Mouse (Mus musculus): ENCODE results near the gene Ywhaq. TPM values are rescaled to one million over a fixed set of nuclear protein-coding genes. Genes with fewer than 3 reads are reported as not detected.

The Ywhaq gene
- polyA plus RNA-seq, 1 experiment from 2014 or later, result 763 TPM

GRCm38 (mm10) chr12:21426065-21426940 is 8.9 kb upstream of the Ywhaq start:
- Histone ChIP-seq H3K27ac (ENCODE audit: low read length) (peak overlapping the region; percentile 83), H3K9ac (replicated peaks; ENCODE audit: low read depth, low read length) (no peak overlapping the region), H3K4me2 (replicated peaks; ENCODE audit: low read depth, low read length) (peak overlapping the region; percentile 40), H3K27me3 (ENCODE audit: control insufficient read depth, insufficient read depth, low read length) (no peaks in the 10 kb centered on the region), H3K9me3 (ENCODE audit: control insufficient read depth, low read depth, low read length) (no peaks in the 10 kb centered on the region), H3K4me1 (ENCODE audit: control insufficient read depth, insufficient read depth, low read length) (peaks cover 7% of the 10 kb centered on the region), H3K4me3 (ENCODE audit: low read depth, low read length) (peak overlapping the region; percentile 22; the same call in 1 of the 2 replicates), H3K36me3 (ENCODE audit: control insufficient read depth, insufficient read depth, low read length) (no peaks in the 10 kb centered on the region)
- WGBS, result 11% methylated on average over 16 of the region's 16 CpGs
- peak; percentile 76; the same call in 1 of the 2 replicates for ATAC-seq (ENCODE audit: insufficient number of reproducible peaks, insufficient read depth, low FRiP score, low read depth)

- H3K27ac ChIP-seq (ENCODE audit: low read length), result no peak overlapping the region
- H3K9ac ChIP-seq (replicated peaks; ENCODE audit: low read depth, low read length), result no peak overlapping the region
- H3K27me3 ChIP-seq (ENCODE audit: control insufficient read depth, insufficient read depth, low read length), result no peaks in the 10 kb centered on the region
- ATAC-seq (ENCODE audit: insufficient number of reproducible peaks, insufficient read depth, low FRiP score, low read depth), result no peak
- no peak overlapping the region for H3K4me2 ChIP-seq (replicated peaks; ENCODE audit: low read depth, low read length)
- no peaks in the 10 kb centered on the region for H3K9me3 ChIP-seq (ENCODE audit: control insufficient read depth, low read depth, low read length)
- H3K36me3 ChIP-seq (ENCODE audit: control insufficient read depth, insufficient read depth, low read length), result no peaks in the 10 kb centered on the region
- H3K4me1 ChIP-seq (ENCODE audit: control insufficient read depth, insufficient read depth, low read length), result peaks cover 7% of the 10 kb centered on the region
- 56% methylated on average over 7 of the region's 7 CpGs for WGBS
- no peak overlapping the region for H3K4me3 ChIP-seq (ENCODE audit: low read depth, low read length)
Observed at GRCm38 (mm10) chr12:21424683-21425082, 7.2 kb upstream of the Ywhaq start.

- Histone ChIP-seq H3K4me1 (ENCODE audit: control insufficient read depth, insufficient read depth, low read length) (peaks cover 16% of the 10 kb centered on the region; the same call in 1 of the 2 replicates), H3K27me3 (ENCODE audit: control insufficient read depth, insufficient read depth, low read length) (no peaks in the 10 kb centered on the region), H3K36me3 (ENCODE audit: control insufficient read depth, insufficient read depth, low read length) (peaks cover 12% of the 10 kb centered on the region; the same call in 1 of the 2 replicates), H3K4me2 (replicated peaks; ENCODE audit: low read depth, low read length) (peak overlapping the region; percentile 74), H3K27ac (ENCODE audit: low read length) (no peak overlapping the region), H3K9me3 (ENCODE audit: control insufficient read depth, low read depth, low read length) (no peaks in the 10 kb centered on the region), H3K9ac (replicated peaks; ENCODE audit: low read depth, low read length) (no peak overlapping the region), H3K4me3 (ENCODE audit: low read depth, low read length) (peak overlapping the region; percentile 85)
- WGBS, result 49% methylated on average over 10 of the region's 11 CpGs
- no peak for ATAC-seq (ENCODE audit: insufficient number of reproducible peaks, insufficient read depth, low FRiP score, low read depth)
Observed at GRCm38 (mm10) chr12:21418621-21419131, 1.2 kb upstream of the Ywhaq start.

- peaks cover 12% of the 10 kb centered on the region; the same call in 1 of the 2 replicates for H3K36me3 ChIP-seq (ENCODE audit: control insufficient read depth, insufficient read depth, low read length)
- no peaks in the 10 kb centered on the region for H3K9me3 ChIP-seq (ENCODE audit: control insufficient read depth, low read depth, low read length)
- peak overlapping the region; percentile 74 for H3K27ac ChIP-seq (ENCODE audit: low read length)
- H3K4me3 ChIP-seq (ENCODE audit: low read depth, low read length), result peak overlapping the region; percentile 85
- H3K4me1 ChIP-seq (ENCODE audit: control insufficient read depth, insufficient read depth, low read length), result peaks cover 16% of the 10 kb centered on the region; the same call in 1 of the 2 replicates
- H3K27me3 ChIP-seq (ENCODE audit: control insufficient read depth, insufficient read depth, low read length), result no peaks in the 10 kb centered on the region
- ATAC-seq (ENCODE audit: insufficient number of reproducible peaks, insufficient read depth, low FRiP score, low read depth), result no peak
- H3K4me2 ChIP-seq (replicated peaks; ENCODE audit: low read depth, low read length), result peak overlapping the region; percentile 74
- H3K9ac ChIP-seq (replicated peaks; ENCODE audit: low read depth, low read length), result peak overlapping the region; percentile 57
- 4% methylated on average over 10 of the region's 10 CpGs for WGBS
Observed at GRCm38 (mm10) chr12:21418083-21418482, 646 bp upstream of the Ywhaq start.

GRCm38 (mm10) chr12:21416506-21416905 is 931 bp downstream of the Ywhaq start:
- 2% methylated on average over 13 of the region's 15 CpGs for WGBS
- H3K9me3 ChIP-seq (ENCODE audit: control insufficient read depth, low read depth, low read length), result no peaks in the 10 kb centered on the region
- peak overlapping the region; percentile 85 for H3K4me3 ChIP-seq (ENCODE audit: low read depth, low read length)
- H3K9ac ChIP-seq (replicated peaks; ENCODE audit: low read depth, low read length), result peak overlapping the region; percentile 98
- H3K36me3 ChIP-seq (ENCODE audit: control insufficient read depth, insufficient read depth, low read length), result peaks cover 22% of the 10 kb centered on the region
- ATAC-seq (ENCODE audit: insufficient number of reproducible peaks, insufficient read depth, low FRiP score, low read depth), result no peak
- no peaks in the 10 kb centered on the region for H3K27me3 ChIP-seq (ENCODE audit: control insufficient read depth, insufficient read depth, low read length)
- peak overlapping the region; percentile 63; the same call in 1 of the 2 replicates for H3K27ac ChIP-seq (ENCODE audit: low read length)
- H3K4me1 ChIP-seq (ENCODE audit: control insufficient read depth, insufficient read depth, low read length), result peaks cover 16% of the 10 kb centered on the region; the same call in 1 of the 2 replicates
- H3K4me2 ChIP-seq (replicated peaks; ENCODE audit: low read depth, low read length), result peak overlapping the region; percentile 71

- Histone ChIP-seq H3K9ac (replicated peaks; ENCODE audit: low read depth, low read length) (no peak overlapping the region), H3K9me3 (ENCODE audit: control insufficient read depth, low read depth, low read length) (no peaks in the 10 kb centered on the region), H3K27me3 (ENCODE audit: control insufficient read depth, insufficient read depth, low read length) (no peaks in the 10 kb centered on the region), H3K4me2 (replicated peaks; ENCODE audit: low read depth, low read length) (no peak overlapping the region), H3K27ac (ENCODE audit: low read length) (no peak overlapping the region), H3K4me1 (ENCODE audit: control insufficient read depth, insufficient read depth, low read length) (peaks cover 8% of the 10 kb centered on the region; the same call in 1 of the 2 replicates), H3K4me3 (ENCODE audit: low read depth, low read length) (no peak overlapping the region), H3K36me3 (ENCODE audit: control insufficient read depth, insufficient read depth, low read length) (peaks cover 57% of the 10 kb centered on the region)
- WGBS, result 83% methylated on average over 2 of the region's 2 CpGs
- ATAC-seq (ENCODE audit: insufficient number of reproducible peaks, insufficient read depth, low FRiP score, low read depth), result no peak
Observed at GRCm38 (mm10) chr12:21410620-21411019, 6.8 kb downstream of the Ywhaq start.

GRCm38 (mm10) chr12:21409651-21410050 is 7.8 kb downstream of the Ywhaq start:
- H3K4me1 ChIP-seq (ENCODE audit: control insufficient read depth, insufficient read depth, low read length), result no peaks in the 10 kb centered on the region
- H3K9ac ChIP-seq (replicated peaks; ENCODE audit: low read depth, low read length), result no peak overlapping the region
- H3K4me2 ChIP-seq (replicated peaks; ENCODE audit: low read depth, low read length), result no peak overlapping the region
- H3K27me3 ChIP-seq (ENCODE audit: control insufficient read depth, insufficient read depth, low read length), result no peaks in the 10 kb centered on the region
- H3K36me3 ChIP-seq (ENCODE audit: control insufficient read depth, insufficient read depth, low read length), result peaks cover 51% of the 10 kb centered on the region
- no peak overlapping the region for H3K27ac ChIP-seq (ENCODE audit: low read length)
- no peak overlapping the region for H3K4me3 ChIP-seq (ENCODE audit: low read depth, low read length)
- WGBS, result 98% methylated on average over 3 of the region's 3 CpGs
- no peaks in the 10 kb centered on the region for H3K9me3 ChIP-seq (ENCODE audit: control insufficient read depth, low read depth, low read length)
- ATAC-seq (ENCODE audit: insufficient number of reproducible peaks, insufficient read depth, low FRiP score, low read depth), result no peak

GRCm38 (mm10) chr12:21408789-21409367 is 8.6 kb downstream of the Ywhaq start:
- no peak overlapping the region for H3K4me3 ChIP-seq (ENCODE audit: low read depth, low read length)
- H3K9ac ChIP-seq (replicated peaks; ENCODE audit: low read depth, low read length), result no peak overlapping the region
- 99% methylated on average over 2 of the region's 2 CpGs for WGBS
- no peaks in the 10 kb centered on the region for H3K27me3 ChIP-seq (ENCODE audit: control insufficient read depth, insufficient read depth, low read length)
- ATAC-seq (ENCODE audit: insufficient number of reproducible peaks, insufficient read depth, low FRiP score, low read depth), result no peak
- no peaks in the 10 kb centered on the region for H3K9me3 ChIP-seq (ENCODE audit: control insufficient read depth, low read depth, low read length)
- H3K27ac ChIP-seq (ENCODE audit: low read length), result no peak overlapping the region
- H3K4me2 ChIP-seq (replicated peaks; ENCODE audit: low read depth, low read length), result no peak overlapping the region
- H3K36me3 ChIP-seq (ENCODE audit: control insufficient read depth, insufficient read depth, low read length), result peaks cover 47% of the 10 kb centered on the region
- H3K4me1 ChIP-seq (ENCODE audit: control insufficient read depth, insufficient read depth, low read length), result no peaks in the 10 kb centered on the region

Data from stomach, embryonic 14.5 days (tissue).